ENCODE assay signal across 20 mouse cellular contexts in the genomic region with DNA sequence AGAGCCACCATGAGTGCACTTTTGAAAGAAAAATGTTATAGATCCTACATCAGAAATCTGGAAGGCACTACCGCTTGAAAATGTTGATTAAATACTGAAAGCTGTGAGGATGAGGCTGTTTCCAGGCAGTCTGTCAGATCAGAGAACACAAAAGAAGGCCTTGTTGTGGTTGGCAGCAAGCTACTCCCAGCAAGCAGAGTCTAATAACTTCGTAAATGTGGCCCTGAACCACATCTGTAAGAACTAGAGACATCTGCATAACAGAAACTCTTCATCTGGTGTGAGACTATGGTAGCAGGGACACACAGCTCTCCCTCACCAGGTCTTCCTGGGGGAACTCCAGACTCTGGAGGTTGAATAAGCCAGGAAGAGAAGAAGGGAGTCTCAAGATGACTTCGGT. TPM values are rescaled to one million over a fixed set of nuclear protein-coding genes. Genes with fewer than 3 reads are reported as not detected.
DNase-seq lines count a peak whose midpoint lies in the region; ATAC-seq and TF ChIP-seq lines count a peak whose summit lies in the region.
"Had no signal": no experiment of that assay in that cellular context is flagged by ENCODE, and none has a peak within 500 bp of the region (broad histone marks: within the 10 kb centered on the region; RNA-seq: fewer than 3 reads in every experiment).

No protein-coding gene starts in this region.

- TF ChIP-seq CTCF in lung, postnatal 0 days (IDR thresholded peaks at IDR 0.05) = no peak

- no peaks in the 10 kb centered on the region for H3K9me3 ChIP-seq in limb, embryonic 14.5 days (ENCODE audit: control insufficient read depth, low read length)
- no peaks in the 10 kb centered on the region for H3K9me3 ChIP-seq in limb, embryonic 10.5 days (replicated peaks)
- H3K9me3 ChIP-seq in lung, postnatal 0 days (ENCODE audit: low read length) = no peaks in the 10 kb centered on the region
- no peaks in the 10 kb centered on the region for H3K9me3 ChIP-seq in hindbrain, embryonic 14.5 days (ENCODE audit: control insufficient read depth, low read length)
- H3K9me3 ChIP-seq: embryonic facial prominence, embryonic 10.5 days; forebrain, embryonic 13.5 days; heart, embryonic 13.5 days had no signal

- no peak for TF ChIP-seq POLR2A in limb, embryonic 14.5 days (IDR thresholded peaks at IDR 0.05; ENCODE audit: borderline replicate concordance, extremely low read depth, insufficient read depth, insufficient read length)

- no peak overlapping the region for H3K27ac ChIP-seq in limb, embryonic 14.5 days (replicated peaks; ENCODE audit: low read depth, low read length)
- H3K27ac ChIP-seq in limb, embryonic 10.5 days = no peak overlapping the region
- no peak overlapping the region for H3K27ac ChIP-seq in lung, postnatal 0 days (ENCODE audit: low read length)
- H3K27ac ChIP-seq in hindbrain, embryonic 14.5 days = no peak overlapping the region
- H3K27ac ChIP-seq: embryonic facial prominence, embryonic 10.5 days; forebrain, embryonic 13.5 days; heart, embryonic 13.5 days had no signal

- WGBS in limb, embryonic 14.5 days = 80% methylated on average over 3 of the region's 3 CpGs
- WGBS in limb, embryonic 10.5 days = 85% methylated on average over 3 of the region's 3 CpGs
- 89% methylated on average over 3 of the region's 3 CpGs for WGBS in lung, postnatal 0 days
- 76% methylated on average over 3 of the region's 3 CpGs for WGBS in hindbrain, embryonic 14.5 days

- H3K9ac ChIP-seq in limb, embryonic 14.5 days (ENCODE audit: low read depth, low read length, severe bottlenecking) = no peak overlapping the region
- no peak overlapping the region for H3K9ac ChIP-seq in lung, postnatal 0 days (replicated peaks; ENCODE audit: low read depth)
- H3K9ac ChIP-seq in hindbrain, embryonic 14.5 days = no peak overlapping the region
- H3K9ac ChIP-seq: forebrain, embryonic 13.5 days; forebrain, postnatal 0 days; heart, embryonic 13.5 days had no signal

- no peak overlapping the region for H3K4me2 ChIP-seq in limb, embryonic 14.5 days (replicated peaks; ENCODE audit: low read depth, low read length, severe bottlenecking)
- H3K4me2 ChIP-seq in lung, postnatal 0 days (replicated peaks; ENCODE audit: low read depth, low read length) = no peak overlapping the region
- no peak overlapping the region for H3K4me2 ChIP-seq in hindbrain, embryonic 14.5 days (replicated peaks)
- H3K4me2 ChIP-seq: forebrain, embryonic 13.5 days; heart, embryonic 13.5 days had no signal

- peak; percentile 9 for DNase-seq in limb, embryonic 14.5 days (ENCODE audit: low spot score)
- no peak for DNase-seq in limb, embryonic 10.5 days (ENCODE audit: low spot score)
- no peak for DNase-seq in layer of hippocampus, postnatal 10 days (ENCODE audit: low spot score in 2 of 2)
- no peak for DNase-seq in lung, postnatal 0 days (ENCODE audit: low spot score)
- no peak for DNase-seq in hindbrain, embryonic 14.5 days (ENCODE audit: low spot score)
- DNase-seq: adrenal gland, adult 2 months; adrenal gland, postnatal 25 days; cerebellum, adult 18-20 months; cerebellum, adult 9-11 months; cerebellum, postnatal 36 days; forebrain, postnatal 0 days; gastrocnemius, postnatal 36 days; heart, adult 11 months; heart, postnatal 36 days had no signal

- no peaks in the 10 kb centered on the region for H3K4me1 ChIP-seq in limb, embryonic 14.5 days (ENCODE audit: control insufficient read depth, insufficient read depth, low read length)
- H3K4me1 ChIP-seq in limb, embryonic 10.5 days = 0 out of 2 replicates have a peak, but pooled peaks cover 4% of the 10 kb centered on the region
- no peaks in the 10 kb centered on the region for H3K4me1 ChIP-seq in lung, postnatal 0 days (ENCODE audit: insufficient read depth, low read depth, low read length)
- no peaks in the 10 kb centered on the region for H3K4me1 ChIP-seq in hindbrain, embryonic 14.5 days (replicated peaks; ENCODE audit: control insufficient read depth, insufficient read depth, low read length)
- H3K4me1 ChIP-seq: embryonic facial prominence, embryonic 10.5 days; forebrain, embryonic 13.5 days had no signal

- H3K36me3 ChIP-seq in limb, embryonic 14.5 days (ENCODE audit: control insufficient read depth, insufficient read depth, low read length) = no peaks in the 10 kb centered on the region
- no peaks in the 10 kb centered on the region for H3K36me3 ChIP-seq in limb, embryonic 10.5 days
- H3K36me3 ChIP-seq in lung, postnatal 0 days (ENCODE audit: insufficient read depth, low read length) = no peaks in the 10 kb centered on the region
- H3K36me3 ChIP-seq in hindbrain, embryonic 14.5 days (replicated peaks; ENCODE audit: control insufficient read depth, insufficient read depth) = no peaks in the 10 kb centered on the region
- H3K36me3 ChIP-seq: embryonic facial prominence, embryonic 10.5 days; heart, embryonic 13.5 days had no signal

- H3K4me3 ChIP-seq in limb, embryonic 14.5 days (replicated peaks; ENCODE audit: low read length) = no peak overlapping the region
- no peak overlapping the region for H3K4me3 ChIP-seq in limb, embryonic 10.5 days
- no peak overlapping the region for H3K4me3 ChIP-seq in lung, postnatal 0 days (ENCODE audit: low read depth, low read length)
- H3K4me3 ChIP-seq in hindbrain, embryonic 14.5 days (replicated peaks; ENCODE audit: low read length) = no peak overlapping the region
- H3K4me3 ChIP-seq: embryonic facial prominence, embryonic 10.5 days; forebrain, embryonic 13.5 days; heart, embryonic 13.5 days had no signal

- TF ChIP-seq EP300 in lung, postnatal 0 days (IDR thresholded peaks at IDR 0.05) = no peak

- H3K27me3 ChIP-seq in limb, embryonic 14.5 days (ENCODE audit: control insufficient read depth, insufficient read depth, low read length) = no peaks in the 10 kb centered on the region
- no peaks in the 10 kb centered on the region for H3K27me3 ChIP-seq in limb, embryonic 10.5 days (ENCODE audit: low read depth, poor library complexity, severe bottlenecking)
- H3K27me3 ChIP-seq in lung, postnatal 0 days (replicated peaks; ENCODE audit: insufficient read depth, low read length) = no peaks in the 10 kb centered on the region
- H3K27me3 ChIP-seq in hindbrain, embryonic 14.5 days (ENCODE audit: control insufficient read depth, insufficient read depth, low read length) = no peaks in the 10 kb centered on the region
- H3K27me3 ChIP-seq: forebrain, embryonic 13.5 days; heart, embryonic 13.5 days had no signal

- no peak for ATAC-seq in limb, embryonic 14.5 days (ENCODE audit: low FRiP score, low read depth)
- ATAC-seq in activated CD4-positive, CD25-positive, alpha-beta regulatory T cell, adult 4 months = peak; percentile 32
- ATAC-seq in neutrophil, adult 5-6 weeks (ENCODE audit: extremely low read depth, insufficient number of reproducible peaks, low FRiP score, poor library complexity, severe bottlenecking) = 0 out of 2 replicates have a peak, but pooled peaks have one; percentile 23
- ATAC-seq in lung, postnatal 0 days = no peak
- ATAC-seq in hindbrain, embryonic 14.5 days (ENCODE audit: low FRiP score) = no peak
- ATAC-seq: forebrain, embryonic 13.5 days; forebrain, postnatal 0 days; hindbrain, embryonic 16.5 days had no signal

RNA-seq across cellular contexts. Expression of a gene that starts 24.0 kb away (rescaled TPM):
- 23.7 and 28.4 TPM in 2 replicates for polyA plus RNA-seq in limb, embryonic 14.5 days (2012; rRNA removed)
- polyA plus RNA-seq in limb, embryonic 14.5 days (2014; fragmentation: Nextera tagmentation; extraction: Ambion mirVana) = 16.9 and 17.5 TPM in 2 replicates
- polyA plus RNA-seq in limb, embryonic 10.5 days (2016; fragmentation: Nextera tagmentation; extraction: Ambion mirVana) = 31.6 and 34.6 TPM in 2 replicates
- 10 to 100 TPM; 37.4 to 38.3 TPM for polyA plus RNA-seq in activated CD4-positive, CD25-positive, alpha-beta regulatory T cell, adult 4 months (2017; shearing (Covaris generic))
- total RNA-seq in neutrophil, adult 5-6 weeks (2017) = 45.4 and 48.6 TPM in 2 replicates
- 10 to 100 TPM; 28.0 to 31.3 TPM for total RNA-seq in layer of hippocampus, postnatal 10 days (2021)
- 8.4 and 8.7 TPM in 2 replicates for polyA plus RNA-seq in lung, postnatal 0 days (2015; fragmentation: Nextera tagmentation; extraction: Ambion mirVana)
- 15.6 and 16.8 TPM in 2 replicates for polyA plus RNA-seq in hindbrain, embryonic 14.5 days (2014; fragmentation: Nextera tagmentation; extraction: Ambion mirVana)

Comparison
In these comparisons a context has a peak if more than half of its experiments do, and no peak if none do; other contexts are left out.
1. ATAC-seq: peak in activated CD4-positive, CD25-positive, alpha-beta regulatory T cell, adult 4 months (single experiment) and neutrophil, adult 5-6 weeks (single experiment); none in limb, embryonic 14.5 days (single experiment), lung, postnatal 0 days (single experiment) and hindbrain, embryonic 14.5 days (single experiment).